Mouse (Mus musculus) gastrocnemius, postnatal 36 days (tissue): ENCODE results near the gene Gm44503. TPM values are rescaled to one million over a fixed set of nuclear protein-coding genes. Genes with fewer than 3 reads are reported as not detected.

Experiments used
- DNase-seq, 2 experiments: peaks; one replicate each; pipeline ENCODE4 v3.0.0; 2022
- intact Hi-C: fragments of 180-260 bp; cut with DNase I; formaldehyde crosslinking; loops from one replicate; pipeline ENCODE4 v1.15.1; 2025
- total RNA-seq, 2 experiments: library from RNA; stranded (reverse); gene quantifications; 2 replicates each; pipeline ENCODE4 v1.2.3; 2021

Gm44503 gene
- total RNA-seq, 2 experiments from 2014 or later, result 0.17 TPM; not detected in 1

GRCm38 (mm10) chr9:72972435-72972834 lies 13.8 kb downstream of the Gm44503 start:
- intact Hi-C loops, result no loop called here
- no peak for DNase-seq

- DNase-seq, result no peak
- intact Hi-C loops, result no loop called here
Measured at GRCm38 (mm10) chr9:72972984-72973383, 14.3 kb downstream of the Gm44503 start.

GRCm38 (mm10) chr9:72974734-72975133 lies 16.1 kb downstream of the Gm44503 start:
- intact Hi-C loops, result no loop called here
- no peak for DNase-seq

GRCm38 (mm10) chr9:72975242-72975641 lies 16.6 kb downstream of the Gm44503 start:
- DNase-seq, result no peak
- intact Hi-C loops, result no loop called here

GRCm38 (mm10) chr9:72983066-72983465 lies 24.4 kb downstream of the Gm44503 start:
- no peak for DNase-seq
- intact Hi-C loops, result no loop called here

GRCm38 (mm10) chr9:72985250-72986220 lies 26.9 kb downstream of the Gm44503 start, which contains the start of the genes Ccpg1os and Ccpg1:
Gene Ccpg1os (minus strand): TSS chr9:72985382.
Gene Ccpg1 (plus strand): TSS chr9:72985429.
- intact Hi-C loops, result no loop called here
- peak; percentile 90 to 94 for DNase-seq

- no peak for DNase-seq
- intact Hi-C loops, result no loop called here
Measured at GRCm38 (mm10) chr9:72987703-72988102, 29.1 kb downstream of the Gm44503 start.

- DNase-seq, result no peak
- intact Hi-C loops, result no loop called here
Measured at GRCm38 (mm10) chr9:72988706-72989105, 30.1 kb downstream of the Gm44503 start.

GRCm38 (mm10) chr9:72991420-72991819 lies 32.8 kb downstream of the Gm44503 start:
- DNase-seq, result no peak
- intact Hi-C loops, result no loop called here

GRCm38 (mm10) chr9:72992576-72992975 lies 33.9 kb downstream of the Gm44503 start:
- intact Hi-C loops, result no loop called here
- no peak for DNase-seq

- intact Hi-C loops, result no loop called here
- no peak for DNase-seq
Measured at GRCm38 (mm10) chr9:72996167-72996566, 37.5 kb downstream of the Gm44503 start.

GRCm38 (mm10) chr9:72996806-72997205 lies 38.2 kb downstream of the Gm44503 start:
- no peak for DNase-seq
- intact Hi-C loops, result no loop called here

GRCm38 (mm10) chr9:73000487-73000886 lies 41.8 kb downstream of the Gm44503 start:
- DNase-seq, result no peak
- intact Hi-C loops, result no loop called here

- DNase-seq, result no peak
- intact Hi-C loops, result no loop called here
Measured at GRCm38 (mm10) chr9:73001314-73002011, 42.8 kb downstream of the Gm44503 start.

- intact Hi-C loops, result no loop called here
- no peak for DNase-seq
Measured at GRCm38 (mm10) chr9:73002177-73002576, 43.5 kb downstream of the Gm44503 start.

- intact Hi-C loops, result no loop called here
- no peak for DNase-seq
Measured at GRCm38 (mm10) chr9:73004076-73004475, 45.4 kb downstream of the Gm44503 start.

- intact Hi-C loops, result no loop called here
- DNase-seq, result no peak
Measured at GRCm38 (mm10) chr9:73005106-73005505, 46.5 kb downstream of the Gm44503 start.

- intact Hi-C loops, result no loop called here
Measured at GRCm38 (mm10) chr9:73006175-73006574, 47.5 kb downstream of the Gm44503 start.

GRCm38 (mm10) chr9:73008384-73008783 lies 49.7 kb downstream of the Gm44503 start:
- no peak for DNase-seq
- intact Hi-C loops, result no loop called here

More at GRCm38 (mm10) chr9:73006175-73006574, 47.5 kb downstream of the Gm44503 start:
- DNase-seq, result no peak

- no peak for DNase-seq
- intact Hi-C loops, result no loop called here
Measured at GRCm38 (mm10) chr9:73012629-73013028, 54.0 kb downstream of the Gm44503 start.

- intact Hi-C loops, result no loop called here
- no peak for DNase-seq
Measured at GRCm38 (mm10) chr9:73014724-73015123, 56.1 kb downstream of the Gm44503 start.
